Mouse (Mus musculus): ENCODE results near the gene Tprkb. TPM values are rescaled to one million over a fixed set of nuclear protein-coding genes. Genes with fewer than 3 reads are reported as not detected.
"Not testable (repeated sequence)": the region's sequence is repeated elsewhere in the genome, so short reads cannot be mapped to it uniquely, and the experiment has no call there.

Tprkb gene
- polyA plus RNA-seq, 1 experiment from 2014 or later, result 33.8 TPM

GRCm38 (mm10) chr6:85961101-85962091 is 49.7 kb downstream of the Tprkb start, which contains the start of gene Dusp11:
Gene Dusp11 (minus strand): TSS chr6:85961667.
- Histone ChIP-seq H3K36me3 (ENCODE audit: control insufficient read depth, insufficient read depth, low read length) (peaks cover 9% of the 10 kb centered on the region; the same call in 1 of the 2 replicates), H3K9me3 (ENCODE audit: control insufficient read depth, low read length) (no peaks in the 10 kb centered on the region), H3K4me1 (replicated peaks; ENCODE audit: control insufficient read depth, insufficient read depth, low read length) (peaks cover 11% of the 10 kb centered on the region), H3K4me3 (ENCODE audit: low read length) (peak within 1 kb of the TSS; percentile 80), H3K4me2 (ENCODE audit: low read depth, low read length) (peak within 1 kb of the TSS; percentile 62), H3K9ac (ENCODE audit: low read length) (peak within 1 kb of the TSS; percentile 98), H3K27me3 (ENCODE audit: control insufficient read depth, insufficient read depth, low read depth, low read length) (no peaks in the 10 kb centered on the region), H3K27ac (ENCODE audit: low read length) (peak within 1 kb of the TSS; percentile 100)
- WGBS, result under 1% methylated on average over 69 of the region's 70 CpGs
- ATAC-seq (ENCODE audit: low read depth), result peak; percentile 96

DNA sequence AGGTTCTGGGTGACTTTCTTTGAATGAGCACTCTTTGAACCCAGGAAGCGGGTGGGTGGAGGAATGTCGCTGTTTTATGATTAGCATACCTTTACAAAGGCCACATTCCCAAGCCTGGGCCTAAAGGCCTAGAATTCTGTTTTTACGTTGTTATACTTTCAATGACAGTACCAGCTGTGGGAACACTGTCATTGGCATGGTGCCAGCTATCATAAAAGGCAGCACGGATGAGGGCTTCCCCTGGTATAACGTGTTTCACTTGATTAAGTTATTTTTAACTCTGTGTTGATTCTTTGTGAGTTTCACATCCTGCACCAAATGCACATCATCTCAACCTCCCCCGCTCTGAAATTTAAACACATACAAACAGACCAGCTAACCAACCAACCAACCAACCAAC is 54.4 kb downstream of the Tprkb start:
- not testable (repeated sequence) for H3K4me1 ChIP-seq (replicated peaks; ENCODE audit: control insufficient read depth, insufficient read depth, low read length); H3K4me2 ChIP-seq (ENCODE audit: low read depth, low read length); H3K4me3 ChIP-seq (ENCODE audit: low read length); H3K36me3 ChIP-seq (ENCODE audit: control insufficient read depth, insufficient read depth, low read length); H3K9me3 ChIP-seq (ENCODE audit: control insufficient read depth, low read length); H3K9ac ChIP-seq (ENCODE audit: low read length); H3K27me3 ChIP-seq (ENCODE audit: control insufficient read depth, insufficient read depth, low read depth, low read length); ATAC-seq (ENCODE audit: low read depth)
- 14% methylated on average over 4 of the region's 6 CpGs for WGBS
- 0 out of 2 replicates have a peak overlapping the region, but pooled peaks have one; percentile 20 for H3K27ac ChIP-seq (ENCODE audit: low read length)

GRCm38 (mm10) chr6:85966686-85967085 is 55.0 kb downstream of the Tprkb start:
- Histone ChIP-seq H3K27ac (ENCODE audit: low read length) (no peak overlapping the region), H3K4me2 (ENCODE audit: low read depth, low read length) (no peak overlapping the region), H3K9ac (ENCODE audit: low read length) (no peak overlapping the region), H3K9me3 (ENCODE audit: control insufficient read depth, low read length) (no peaks in the 10 kb centered on the region), H3K4me1 (replicated peaks; ENCODE audit: control insufficient read depth, insufficient read depth, low read length) (peaks cover 2% of the 10 kb centered on the region; the same call in 1 of the 2 replicates), H3K4me3 (ENCODE audit: low read length) (no peak overlapping the region), H3K27me3 (ENCODE audit: control insufficient read depth, insufficient read depth, low read depth, low read length) (no peaks in the 10 kb centered on the region), H3K36me3 (ENCODE audit: control insufficient read depth, insufficient read depth, low read length) (no peaks in the 10 kb centered on the region)
- no peak for ATAC-seq (ENCODE audit: low read depth)
- WGBS, result 67% methylated on average over 4 of the region's 4 CpGs

DNA sequence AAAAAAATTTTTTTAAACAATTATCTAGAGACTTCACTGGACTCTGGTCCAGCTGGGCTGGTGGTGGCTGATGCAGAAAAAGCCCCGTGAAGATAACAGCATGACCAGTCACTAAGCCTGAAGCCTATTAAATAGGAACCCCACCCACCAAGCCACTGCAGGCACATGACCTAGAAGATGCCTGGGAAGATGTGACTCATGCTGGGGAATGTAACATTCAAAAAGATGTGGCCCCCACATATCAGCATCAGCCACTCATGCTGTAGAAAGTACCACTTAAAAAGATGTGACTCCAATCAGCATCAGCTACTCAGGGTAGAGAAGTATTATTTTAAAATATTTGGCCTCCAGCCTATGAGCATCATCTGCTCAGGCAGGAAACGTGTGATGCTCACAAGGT is 58.2 kb downstream of the Tprkb start:
- H3K4me2 ChIP-seq (ENCODE audit: low read depth, low read length), result no peak overlapping the region
- ATAC-seq (ENCODE audit: low read depth), result no peak
- 44% methylated on average over 2 of the region's 2 CpGs for WGBS
- H3K27me3 ChIP-seq (ENCODE audit: control insufficient read depth, insufficient read depth, low read depth, low read length), result no peaks in the 10 kb centered on the region
- H3K9me3 ChIP-seq (ENCODE audit: control insufficient read depth, low read length), result no peaks in the 10 kb centered on the region
- no peak overlapping the region for H3K4me3 ChIP-seq (ENCODE audit: low read length)
- no peak overlapping the region for H3K27ac ChIP-seq (ENCODE audit: low read length)
- H3K4me1 ChIP-seq (replicated peaks; ENCODE audit: control insufficient read depth, insufficient read depth, low read length), result no peaks in the 10 kb centered on the region; the same call in 1 of the 2 replicates
- no peaks in the 10 kb centered on the region for H3K36me3 ChIP-seq (ENCODE audit: control insufficient read depth, insufficient read depth, low read length)
- no peak overlapping the region for H3K9ac ChIP-seq (ENCODE audit: low read length)

DNA sequence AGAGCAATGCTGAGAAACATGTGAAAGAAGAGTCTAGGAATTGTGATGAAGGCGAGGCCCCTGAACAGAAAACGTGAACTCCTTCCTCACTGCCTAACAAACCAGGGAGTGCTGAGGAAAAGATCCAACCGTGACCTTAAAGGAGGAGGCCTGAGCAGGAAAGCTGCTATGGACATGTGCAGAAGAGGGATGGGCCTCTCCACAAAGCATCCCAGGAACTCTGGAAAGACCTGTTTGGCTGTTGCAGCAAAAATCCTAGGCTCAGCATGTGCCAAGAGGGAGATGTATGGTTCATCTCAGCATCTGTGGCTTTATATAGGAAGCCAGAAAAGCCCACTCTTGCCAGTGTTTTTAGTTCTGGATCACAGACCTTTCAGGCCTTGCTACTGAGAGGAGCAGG is 61.0 kb downstream of the Tprkb start:
- Histone ChIP-seq H3K4me3 (ENCODE audit: low read length) (no peak overlapping the region), H3K27me3 (ENCODE audit: control insufficient read depth, insufficient read depth, low read depth, low read length) (no peaks in the 10 kb centered on the region), H3K4me1 (replicated peaks; ENCODE audit: control insufficient read depth, insufficient read depth, low read length) (no peaks in the 10 kb centered on the region; the same call in 1 of the 2 replicates), H3K27ac (ENCODE audit: low read length) (no peak overlapping the region), H3K4me2 (ENCODE audit: low read depth, low read length) (no peak overlapping the region), H3K9ac (ENCODE audit: low read length) (no peak overlapping the region), H3K9me3 (ENCODE audit: control insufficient read depth, low read length) (no peaks in the 10 kb centered on the region), H3K36me3 (ENCODE audit: control insufficient read depth, insufficient read depth, low read length) (no peaks in the 10 kb centered on the region)
- WGBS, result 45% methylated on average over 3 of the region's 3 CpGs
- no peak for ATAC-seq (ENCODE audit: low read depth)

DNA sequence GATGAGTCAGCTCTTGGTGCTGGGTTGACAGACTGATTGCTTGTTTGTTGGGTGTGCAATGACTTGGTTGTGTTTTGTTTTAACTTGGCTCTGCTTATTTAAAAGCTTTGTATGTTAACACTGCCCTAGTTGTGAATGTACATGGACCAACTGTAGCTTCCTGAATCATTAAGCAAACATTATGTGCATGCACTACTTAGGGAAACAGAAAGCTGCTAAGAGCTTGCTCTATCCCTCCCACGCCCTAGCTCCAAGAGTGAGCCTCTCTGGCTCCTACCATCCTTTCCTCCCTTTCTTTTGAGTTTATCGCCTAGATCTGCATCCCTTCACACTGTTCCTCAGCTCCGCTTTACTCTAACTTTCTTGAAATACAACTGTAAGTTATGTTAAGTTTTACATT is 61.7 kb downstream of the Tprkb start:
- no peak for ATAC-seq (ENCODE audit: low read depth)
- H3K9me3 ChIP-seq (ENCODE audit: control insufficient read depth, low read length), result no peaks in the 10 kb centered on the region
- H3K4me2 ChIP-seq (ENCODE audit: low read depth, low read length), result no peak overlapping the region
- H3K27ac ChIP-seq (ENCODE audit: low read length), result no peak overlapping the region
- no peaks in the 10 kb centered on the region for H3K36me3 ChIP-seq (ENCODE audit: control insufficient read depth, insufficient read depth, low read length)
- no peaks in the 10 kb centered on the region; the same call in 1 of the 2 replicates for H3K4me1 ChIP-seq (replicated peaks; ENCODE audit: control insufficient read depth, insufficient read depth, low read length)
- H3K4me3 ChIP-seq (ENCODE audit: low read length), result no peak overlapping the region
- H3K27me3 ChIP-seq (ENCODE audit: control insufficient read depth, insufficient read depth, low read depth, low read length), result no peaks in the 10 kb centered on the region
- WGBS, result 66% methylated on average over 3 of the region's 3 CpGs
- no peak overlapping the region for H3K9ac ChIP-seq (ENCODE audit: low read length)

GRCm38 (mm10) chr6:85974941-85975617 is 63.4 kb downstream of the Tprkb start:
- H3K27me3 ChIP-seq (ENCODE audit: control insufficient read depth, insufficient read depth, low read depth, low read length), result no peaks in the 10 kb centered on the region

DNA sequence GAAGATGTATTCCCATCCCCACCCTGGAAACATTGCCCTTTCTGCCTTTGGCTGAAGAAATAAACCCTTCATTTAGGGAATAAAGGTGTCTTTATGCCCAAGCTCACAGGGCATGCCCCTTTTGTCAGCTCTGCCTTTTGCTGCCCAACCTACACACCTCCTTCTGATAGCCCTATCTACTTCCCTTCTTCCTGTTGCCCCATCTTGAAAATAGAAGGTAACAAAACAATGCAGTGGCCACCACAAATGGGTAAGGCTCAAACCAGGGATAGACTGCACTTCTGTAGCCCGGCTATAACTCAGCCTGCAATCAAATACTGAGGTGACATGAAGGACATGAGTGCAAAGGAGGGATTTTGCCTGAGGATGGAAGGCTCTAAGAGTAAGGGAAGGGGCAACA is 64.1 kb downstream of the Tprkb start:
- Histone ChIP-seq H3K9ac (ENCODE audit: low read length) (no peak overlapping the region), H3K4me1 (replicated peaks; ENCODE audit: control insufficient read depth, insufficient read depth, low read length) (no peaks in the 10 kb centered on the region; the same call in 1 of the 2 replicates), H3K27me3 (ENCODE audit: control insufficient read depth, insufficient read depth, low read depth, low read length) (no peaks in the 10 kb centered on the region), H3K9me3 (ENCODE audit: control insufficient read depth, low read length) (no peaks in the 10 kb centered on the region), H3K27ac (ENCODE audit: low read length) (no peak overlapping the region), H3K4me2 (ENCODE audit: low read depth, low read length) (no peak overlapping the region), H3K4me3 (ENCODE audit: low read length) (no peak overlapping the region), H3K36me3 (ENCODE audit: control insufficient read depth, insufficient read depth, low read length) (no peaks in the 10 kb centered on the region)
- ATAC-seq (ENCODE audit: low read depth), result no peak
- WGBS, result 81% methylated on average over 1 of the region's 1 CpGs

More at GRCm38 (mm10) chr6:85974941-85975617, 63.4 kb downstream of the Tprkb start:
- Histone ChIP-seq H3K4me3 (ENCODE audit: low read length) (no peak overlapping the region), H3K4me2 (ENCODE audit: low read depth, low read length) (no peak overlapping the region), H3K9ac (ENCODE audit: low read length) (no peak overlapping the region), H3K9me3 (ENCODE audit: control insufficient read depth, low read length) (no peaks in the 10 kb centered on the region), H3K27ac (ENCODE audit: low read length) (no peak overlapping the region), H3K36me3 (ENCODE audit: control insufficient read depth, insufficient read depth, low read length) (no peaks in the 10 kb centered on the region), H3K4me1 (replicated peaks; ENCODE audit: control insufficient read depth, insufficient read depth, low read length) (no peaks in the 10 kb centered on the region; the same call in 1 of the 2 replicates)
- no peak for ATAC-seq (ENCODE audit: low read depth)
- 46% methylated on average over 10 of the region's 10 CpGs for WGBS

- no peaks in the 10 kb centered on the region; the same call in 1 of the 2 replicates for H3K4me1 ChIP-seq (replicated peaks; ENCODE audit: control insufficient read depth, insufficient read depth, low read length)
- no peaks in the 10 kb centered on the region for H3K36me3 ChIP-seq (ENCODE audit: control insufficient read depth, insufficient read depth, low read length)
- H3K4me3 ChIP-seq (ENCODE audit: low read length), result no peak overlapping the region
- H3K9ac ChIP-seq (ENCODE audit: low read length), result no peak overlapping the region
- H3K4me2 ChIP-seq (ENCODE audit: low read depth, low read length), result no peak overlapping the region
- no peak overlapping the region for H3K27ac ChIP-seq (ENCODE audit: low read length)
- no peak for ATAC-seq (ENCODE audit: low read depth)
- H3K27me3 ChIP-seq (ENCODE audit: control insufficient read depth, insufficient read depth, low read depth, low read length), result no peaks in the 10 kb centered on the region
- WGBS, result 67% methylated on average over 5 of the region's 5 CpGs
- H3K9me3 ChIP-seq (ENCODE audit: control insufficient read depth, low read length), result no peaks in the 10 kb centered on the region
Measured at GRCm38 (mm10) chr6:85976242-85976641, 64.6 kb downstream of the Tprkb start.
